Mouse (Mus musculus) thymus, adult 2 months (tissue): ENCODE results near the gene 1700125H20Rik.

Experiments
- CTCF ChIP-seq: fragments of 200-500 bp; IDR thresholded peaks from 2 replicates; pipeline ENCODE4 v1.5.1; 2012; ENCODE audit warnings: mild to moderate bottlenecking, control low read depth, low read length, moderate library complexity, borderline replicate concordance; ENCODE audit not compliant: control insufficient read depth, poor library complexity, insufficient read depth; ENCODE audit errors: extremely low read depth
- POLR2A ChIP-seq: fragments of 200-500 bp; IDR thresholded peaks from 2 replicates; pipeline ENCODE4 v1.6.1; 2012; ENCODE audit warnings: mild to moderate bottlenecking, low read length, control low read depth, moderate library complexity; ENCODE audit not compliant: control insufficient read depth, poor library complexity, insufficient read depth; ENCODE audit errors: extremely low read depth

DNA sequence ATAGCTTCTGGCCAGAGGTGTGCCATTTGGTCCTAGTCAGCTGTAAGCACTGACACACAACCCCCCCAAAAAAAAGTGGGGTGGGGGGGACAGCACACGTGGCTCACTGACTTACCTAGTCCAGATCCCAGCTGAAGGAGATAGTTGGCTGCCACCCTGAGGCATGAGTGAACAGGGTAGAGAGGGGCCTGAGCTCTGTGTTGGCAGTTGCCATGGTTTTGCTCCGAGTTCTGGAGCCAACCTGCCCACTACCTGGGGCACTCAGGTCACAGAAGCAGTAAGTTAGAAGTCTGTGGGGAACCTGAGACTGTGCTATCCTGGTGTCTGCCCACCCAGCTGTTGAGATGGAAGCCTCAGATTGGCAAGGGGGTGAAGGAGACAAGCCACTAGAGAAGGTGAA, 629 bp downstream of the 1700125H20Rik start:
- no peak for TF ChIP-seq CTCF
- no peak for TF ChIP-seq POLR2A
